Mouse (Mus musculus) hindbrain, embryonic 16.5 days (tissue): ENCODE results near the gene Upp2. TPM values are rescaled to one million over a fixed set of nuclear protein-coding genes. Genes with fewer than 3 reads are reported as not detected.

Experiments used
- ATAC-seq: fragments of 200-750 bp; cut with Nextera tagmentation; 2 replicates; pipeline ENCODE4 v1.8.0; 2017; ENCODE audit warnings: moderate TSS enrichment, moderate library complexity
- H3K27ac ChIP-seq: fragments of 300-500 bp; sonication (generic); 2 replicates; pipeline ENCODE4 v1.5.1; 2014; ENCODE audit warnings: low read depth, mild to moderate bottlenecking, control low read depth, low read length, moderate library complexity
- H3K27me3 ChIP-seq: fragments of 300-500 bp; sonication (generic); replicated peaks from 2 replicates; pipeline ENCODE4 v1.6.1; 2014; ENCODE audit warnings: low read length; ENCODE audit not compliant: control insufficient read depth, insufficient read depth
- H3K36me3 ChIP-seq: fragments of 300-500 bp; sonication (generic); 2 replicates; pipeline ENCODE4 v1.6.1; 2014; ENCODE audit warnings: mild to moderate bottlenecking, low read length, moderate library complexity, mixed read lengths; ENCODE audit not compliant: control insufficient read depth, insufficient read depth
- H3K4me1 ChIP-seq: fragments of 300-500 bp; sonication (generic); 2 replicates; pipeline ENCODE4 v1.6.1; 2014; ENCODE audit warnings: low read depth, low read length; ENCODE audit not compliant: control insufficient read depth, insufficient read depth
- H3K4me2 ChIP-seq: fragments of 300-500 bp; sonication (generic); 2 replicates; pipeline ENCODE4 v1.6.1; 2014; ENCODE audit warnings: mild to moderate bottlenecking, low read length, control low read depth, moderate library complexity
- H3K4me3 ChIP-seq: fragments of 300-500 bp; sonication (generic); 2 replicates; pipeline ENCODE4 v1.5.1; 2014; ENCODE audit warnings: mild to moderate bottlenecking, low read length, control low read depth, moderate library complexity
- H3K9ac ChIP-seq: fragments of 300-500 bp; sonication (generic); 2 replicates; pipeline ENCODE4 v1.6.1; 2014; ENCODE audit warnings: low read depth, mild to moderate bottlenecking, control low read depth, low read length, moderate library complexity
- H3K9me3 ChIP-seq: fragments of 300-500 bp; sonication (generic); 2 replicates; pipeline ENCODE4 v1.6.1; 2014; ENCODE audit warnings: mild to moderate bottlenecking, low read length, moderate library complexity; ENCODE audit not compliant: control insufficient read depth
- WGBS: fragments of 180-500 bp; shearing (Covaris S2); extraction: QIAGEN DNeasy Blood & Tissue Kit; methylation state at CpG from one replicate; pipeline ENCODE4 v1.1.7; 2014; 5-methylcytosine and 5-hydroxymethylcytosine counted together
- polyA plus RNA-seq: library from polyadenylated mRNA; unstranded; fragments of >200 nt; fragmentation: Nextera tagmentation; extraction: Ambion mirVana; gene quantifications from 2 replicates; pipeline ENCODE4 v1.2.1, GENCODE M21; 2015

Upp2 gene
- polyA plus RNA-seq, 1 experiment from 2014 or later: 15.1 TPM

GRCm38 (mm10) chr2:58595350-58595749 lies 28.3 kb downstream of the Upp2 start:
- 71% methylated on average over 9 of the region's 9 CpGs for WGBS
- H3K4me1 ChIP-seq: no peaks in the 10 kb centered on the region

GRCm38 (mm10) chr2:58596774-58597342 lies 29.8 kb downstream of the Upp2 start:
- ATAC-seq: peak; percentile 82
- Histone ChIP-seq H3K4me1 (no peaks in the 10 kb centered on the region), H3K27ac (no peak overlapping the region), H3K9ac (no peak overlapping the region), H3K27me3 (no peaks in the 10 kb centered on the region), H3K4me2 (no peak overlapping the region), H3K9me3 (no peaks in the 10 kb centered on the region), H3K36me3 (no peaks in the 10 kb centered on the region), H3K4me3 (no peak overlapping the region)
- 63% methylated on average over 17 of the region's 17 CpGs for WGBS

More at GRCm38 (mm10) chr2:58595350-58595749, 28.3 kb downstream of the Upp2 start:
- Histone ChIP-seq H3K9ac (no peak overlapping the region), H3K9me3 (no peaks in the 10 kb centered on the region), H3K4me3 (no peak overlapping the region), H3K27ac (no peak overlapping the region), H3K36me3 (no peaks in the 10 kb centered on the region), H3K27me3 (no peaks in the 10 kb centered on the region), H3K4me2 (no peak overlapping the region)
- no peak for ATAC-seq

GRCm38 (mm10) chr2:58597556-58597955 lies 30.5 kb downstream of the Upp2 start:
- no peak overlapping the region for H3K9ac ChIP-seq
- H3K27ac ChIP-seq: no peak overlapping the region
- H3K4me3 ChIP-seq: no peak overlapping the region
- no peak for ATAC-seq
- H3K27me3 ChIP-seq: no peaks in the 10 kb centered on the region
- H3K4me2 ChIP-seq: no peak overlapping the region
- H3K36me3 ChIP-seq: no peaks in the 10 kb centered on the region
- no peaks in the 10 kb centered on the region for H3K9me3 ChIP-seq
- WGBS: 84% methylated on average over 3 of the region's 3 CpGs
- H3K4me1 ChIP-seq: no peaks in the 10 kb centered on the region

DNA sequence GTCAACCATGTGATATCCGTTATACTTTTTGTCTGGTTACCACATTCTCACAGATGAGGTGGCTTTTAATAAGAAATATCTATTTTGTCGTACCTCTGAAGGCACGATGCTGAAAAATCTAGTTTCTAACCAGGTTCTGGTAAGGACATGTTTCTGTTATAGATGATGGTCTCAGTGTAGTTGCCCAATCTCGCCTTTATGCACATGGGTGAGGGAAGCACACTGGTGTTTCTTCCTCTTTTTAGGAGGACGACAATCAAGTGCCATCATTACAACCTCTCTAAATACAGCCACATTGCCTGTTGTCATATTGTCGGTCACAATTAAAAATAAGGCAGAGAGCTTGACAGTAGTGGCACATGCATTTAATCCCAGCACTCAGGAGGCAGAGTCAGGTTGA lies 32.5 kb downstream of the Upp2 start:
- H3K4me3 ChIP-seq: no peak overlapping the region
- WGBS: 95% methylated on average over 6 of the region's 6 CpGs
- H3K9me3 ChIP-seq: no peaks in the 10 kb centered on the region
- H3K36me3 ChIP-seq: no peaks in the 10 kb centered on the region
- no peak overlapping the region for H3K9ac ChIP-seq
- H3K27ac ChIP-seq: no peak overlapping the region
- ATAC-seq: no peak
- no peaks in the 10 kb centered on the region for H3K4me1 ChIP-seq
- no peaks in the 10 kb centered on the region for H3K27me3 ChIP-seq
- H3K4me2 ChIP-seq: no peak overlapping the region

- Histone ChIP-seq H3K4me2 (no peak overlapping the region), H3K9ac (no peak overlapping the region), H3K4me1 (no peaks in the 10 kb centered on the region), H3K27ac (no peak overlapping the region), H3K4me3 (no peak overlapping the region), H3K27me3 (no peaks in the 10 kb centered on the region), H3K9me3 (no peaks in the 10 kb centered on the region), H3K36me3 (no peaks in the 10 kb centered on the region)
- no peak for ATAC-seq
- 79% methylated on average over 4 of the region's 4 CpGs for WGBS
Measured at GRCm38 (mm10) chr2:58601382-58601781, 34.3 kb downstream of the Upp2 start.

DNA sequence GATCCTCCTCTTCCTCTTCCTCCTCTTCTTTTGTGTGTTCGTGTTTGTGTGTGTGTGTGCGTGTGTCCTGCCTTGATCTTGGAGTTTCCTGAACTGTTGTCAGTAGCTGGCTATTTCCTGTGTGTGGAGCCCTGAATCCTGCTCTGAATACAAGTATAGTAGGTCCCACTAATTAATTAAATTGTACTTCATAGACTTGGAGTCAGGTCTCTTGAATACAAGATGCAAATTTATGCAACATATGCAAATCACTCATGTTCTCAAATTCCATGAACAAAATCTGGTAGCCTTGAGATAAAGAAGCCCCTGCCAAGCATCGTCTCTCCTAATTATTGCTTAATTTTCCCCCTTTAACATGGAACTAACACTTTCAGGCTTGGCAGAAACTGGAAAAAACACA lies 36.3 kb downstream of the Upp2 start:
- Histone ChIP-seq H3K4me2 (no peak overlapping the region), H3K9ac (no peak overlapping the region), H3K27ac (no peak overlapping the region), H3K36me3 (no peaks in the 10 kb centered on the region), H3K9me3 (no peaks in the 10 kb centered on the region), H3K27me3 (no peaks in the 10 kb centered on the region), H3K4me3 (no peak overlapping the region), H3K4me1 (no peaks in the 10 kb centered on the region)
- no peak; the same call in 1 of the 2 replicates for ATAC-seq
- WGBS: 75% methylated on average over 3 of the region's 3 CpGs

DNA sequence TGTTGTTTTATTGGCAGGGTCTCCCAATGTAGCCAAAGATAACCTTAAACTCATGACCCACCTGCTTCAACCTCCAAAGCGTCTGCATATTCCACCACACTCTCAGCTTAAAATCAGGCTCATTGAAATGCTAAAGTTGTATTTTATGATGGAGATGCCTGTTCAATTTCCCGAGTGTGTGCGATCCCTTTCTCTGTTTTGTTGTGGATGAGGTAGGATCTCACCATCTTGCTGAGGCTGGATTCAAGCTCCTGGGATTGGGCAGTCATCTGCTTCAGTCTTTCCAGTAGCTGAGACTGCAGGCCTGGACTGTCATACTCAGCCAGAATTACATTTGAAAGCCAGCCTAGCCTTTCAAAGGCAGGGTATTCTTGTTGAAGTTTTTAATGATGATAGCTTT lies 37.7 kb downstream of the Upp2 start:
- Histone ChIP-seq H3K27me3 (no peaks in the 10 kb centered on the region), H3K4me2 (no peak overlapping the region), H3K9me3 (no peaks in the 10 kb centered on the region), H3K4me1 (no peaks in the 10 kb centered on the region), H3K9ac (no peak overlapping the region), H3K36me3 (no peaks in the 10 kb centered on the region), H3K27ac (no peak overlapping the region), H3K4me3 (no peak overlapping the region)
- WGBS: 98% methylated on average over 3 of the region's 3 CpGs
- ATAC-seq: no peak

- Histone ChIP-seq H3K4me3 (no peak overlapping the region), H3K4me1 (no peaks in the 10 kb centered on the region), H3K27ac (no peak overlapping the region), H3K4me2 (no peak overlapping the region), H3K9ac (no peak overlapping the region), H3K36me3 (no peaks in the 10 kb centered on the region), H3K9me3 (0 out of 2 replicates have a peak, but pooled peaks cover 2% of the 10 kb centered on the region), H3K27me3 (no peaks in the 10 kb centered on the region)
- WGBS: 90% methylated on average over 3 of the region's 3 CpGs
- no peak for ATAC-seq
Measured at GRCm38 (mm10) chr2:58613720-58614119, 46.6 kb downstream of the Upp2 start.

- no peak overlapping the region for H3K4me3 ChIP-seq
- no peak overlapping the region for H3K4me2 ChIP-seq
- H3K9me3 ChIP-seq: 0 out of 2 replicates have a peak, but pooled peaks cover 2% of the 10 kb centered on the region
Measured at GRCm38 (mm10) chr2:58614851-58615250, 47.8 kb downstream of the Upp2 start.

GRCm38 (mm10) chr2:58615766-58616165 lies 48.7 kb downstream of the Upp2 start:
- Histone ChIP-seq H3K4me3 (no peak overlapping the region), H3K4me2 (no peak overlapping the region), H3K36me3 (no peaks in the 10 kb centered on the region), H3K9me3 (0 out of 2 replicates have a peak, but pooled peaks cover 2% of the 10 kb centered on the region), H3K9ac (no peak overlapping the region), H3K27ac (no peak overlapping the region), H3K27me3 (no peaks in the 10 kb centered on the region), H3K4me1 (no peaks in the 10 kb centered on the region)
- WGBS: 88% methylated on average over 5 of the region's 5 CpGs
- no peak for ATAC-seq

More at GRCm38 (mm10) chr2:58614851-58615250, 47.8 kb downstream of the Upp2 start:
- no peaks in the 10 kb centered on the region for H3K36me3 ChIP-seq
- H3K27me3 ChIP-seq: no peaks in the 10 kb centered on the region
- no peaks in the 10 kb centered on the region for H3K4me1 ChIP-seq
- 95% methylated on average over 8 of the region's 8 CpGs for WGBS
- ATAC-seq: no peak
- H3K27ac ChIP-seq: no peak overlapping the region
- no peak overlapping the region for H3K9ac ChIP-seq
